Mouse (Mus musculus): Measurements from ENCODE around the gene Gm12166.
A peak's percentile ranks its signal among the peaks of the same experiment; 100 is the strongest.

- TF ChIP-seq EP300 (IDR thresholded peaks at IDR 0.05; ENCODE audit: insufficient read depth, low read depth, low read length) (no peak), CTCF (IDR thresholded peaks at IDR 0.05) (peak; percentile 32)
Measured at GRCm38 (mm10) chr11:46070789-46071188, 18.7 kb upstream of the Gm12166 start.

Data from heart, adult 2 months (tissue).